Mouse (Mus musculus) kidney, embryonic 16.5 days (tissue): ENCODE results near the gene Hpca. TPM values are rescaled to one million over a fixed set of nuclear protein-coding genes. Genes with fewer than 3 reads are reported as not detected.
A peak's percentile ranks its signal among the peaks of the same experiment; 100 is the strongest.

Experiments used
- ATAC-seq: fragments of 200-750 bp; cut with Nextera tagmentation; 2 replicates; pipeline ENCODE4 v1.8.0; 2017; ENCODE audit warnings: moderate TSS enrichment; ENCODE audit not compliant: low FRiP score, low TSS enrichment
- H3K27ac ChIP-seq: fragments of 300-500 bp; sonication (generic); 2 replicates; pipeline ENCODE4 v1.5.1; 2014; ENCODE audit warnings: low read length
- H3K27me3 ChIP-seq: fragments of 300-500 bp; sonication (generic); 2 replicates; pipeline ENCODE4 v1.6.1; 2014; ENCODE audit warnings: low read length, control low read depth, mixed read lengths; ENCODE audit not compliant: insufficient read depth
- H3K36me3 ChIP-seq: fragments of 300-500 bp; sonication (generic); 2 replicates; pipeline ENCODE4 v1.6.1; 2014; ENCODE audit warnings: low read length, control low read depth, mixed read lengths; ENCODE audit not compliant: insufficient read depth
- H3K4me1 ChIP-seq: fragments of 300-500 bp; sonication (generic); 2 replicates; pipeline ENCODE4 v1.6.1; 2014; ENCODE audit warnings: low read length, control low read depth, mixed read lengths; ENCODE audit not compliant: insufficient read depth
- H3K4me2 ChIP-seq: fragments of 300-500 bp; sonication (generic); replicated peaks from 2 replicates; pipeline ENCODE4 v1.6.1; 2014; ENCODE audit warnings: low read depth, low read length
- H3K4me3 ChIP-seq: fragments of 300-500 bp; sonication (generic); 2 replicates; pipeline ENCODE4 v1.5.1; 2014; ENCODE audit warnings: mild to moderate bottlenecking, low read length
- H3K9ac ChIP-seq: fragments of 300-500 bp; sonication (generic); replicated peaks from 2 replicates; pipeline ENCODE4 v1.6.1; 2014; ENCODE audit warnings: low read length
- H3K9me3 ChIP-seq: fragments of 300-500 bp; sonication (generic); 2 replicates; pipeline ENCODE4 v1.6.1; 2016; ENCODE audit warnings: low read length, control low read depth
- WGBS: fragments of 180-500 bp; shearing (Covaris S2); extraction: QIAGEN DNeasy Blood & Tissue Kit; methylation state at CpG from one replicate; pipeline ENCODE4 v1.1.7; 2014; 5-methylcytosine and 5-hydroxymethylcytosine counted together
- polyA plus RNA-seq: library from polyadenylated mRNA; unstranded; fragments of >200 nt; fragmentation: Nextera tagmentation; extraction: Ambion mirVana; gene quantifications from 2 replicates; pipeline ENCODE4 v1.2.1, GENCODE M21; 2015

Hpca gene
- polyA plus RNA-seq, 1 experiment from 2014 or later: 1.6 TPM

DNA sequence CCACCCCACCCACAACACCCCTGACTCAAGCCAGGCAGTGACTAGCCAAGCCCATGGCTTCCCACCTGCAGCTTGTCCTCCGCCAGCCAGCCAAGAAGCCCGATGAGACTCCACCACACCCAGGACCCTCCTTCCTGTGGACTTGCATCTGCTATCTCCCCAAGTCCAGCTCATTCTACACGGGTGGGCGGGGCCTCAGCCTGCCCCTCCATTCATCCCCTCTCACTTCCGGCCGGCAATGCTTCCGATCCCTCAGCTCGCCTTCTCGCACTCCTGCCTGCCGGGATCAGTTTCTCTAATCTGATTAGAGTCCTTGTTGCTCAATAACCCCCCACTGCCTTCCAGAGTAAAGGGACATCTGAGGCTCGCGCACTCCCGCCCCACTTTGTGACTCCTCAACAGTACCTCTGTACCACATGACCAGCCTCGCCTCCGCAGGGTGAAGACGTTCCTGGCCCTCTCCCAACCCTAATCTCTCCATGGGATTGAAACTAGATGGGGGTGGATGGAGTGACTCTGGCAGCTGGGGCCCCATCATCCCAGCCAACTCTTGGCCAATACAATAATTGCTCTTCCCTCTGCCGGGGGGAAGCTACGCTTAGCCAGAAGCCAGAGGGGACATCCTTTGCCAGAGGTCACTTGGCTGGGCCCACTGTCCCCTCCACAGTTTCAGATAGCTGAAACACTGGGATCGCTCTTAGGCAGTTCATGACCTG, 4.1 kb upstream of the Hpca start:
- Histone ChIP-seq H3K9me3 (no peaks in the 10 kb centered on the region), H3K4me1 (peaks cover 40% of the 10 kb centered on the region), H3K36me3 (no peaks in the 10 kb centered on the region), H3K9ac (no peak overlapping the region; the same call in 1 of the 2 replicates), H3K4me3 (peak overlapping the region; percentile 12; the same call in 1 of the 2 replicates), H3K27ac (no peak overlapping the region), H3K27me3 (peaks cover 20% of the 10 kb centered on the region), H3K4me2 (peak overlapping the region; percentile 38)
- no peak for ATAC-seq
- 22% methylated on average over 19 of the region's 19 CpGs for WGBS

DNA sequence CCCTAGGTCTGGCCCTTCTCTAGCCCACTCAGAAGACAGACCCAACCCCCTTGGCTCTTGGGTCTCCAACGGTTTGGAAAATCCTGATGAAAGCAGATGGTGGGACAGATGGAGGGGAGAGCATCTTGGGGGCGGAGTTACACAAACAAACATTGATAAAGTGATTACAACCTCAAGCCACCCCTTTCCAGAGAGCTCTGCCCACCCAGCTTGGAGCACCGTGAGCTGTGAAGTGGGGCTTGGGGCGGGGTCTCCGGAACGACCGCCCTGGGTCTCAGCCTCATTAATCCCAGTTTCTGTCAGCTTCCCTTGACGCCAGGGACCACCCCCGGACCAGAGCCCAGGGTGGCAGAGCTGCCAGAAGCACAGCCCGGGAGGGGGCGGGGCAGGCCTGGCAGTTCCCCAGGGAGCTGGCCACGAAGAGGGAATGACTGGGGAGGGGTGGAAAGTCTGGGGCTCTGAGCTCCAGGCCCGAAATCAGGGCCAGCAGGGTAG, 2.9 kb upstream of the Hpca start:
- WGBS: 7% methylated on average over 13 of the region's 13 CpGs
- no peak for ATAC-seq

DNA sequence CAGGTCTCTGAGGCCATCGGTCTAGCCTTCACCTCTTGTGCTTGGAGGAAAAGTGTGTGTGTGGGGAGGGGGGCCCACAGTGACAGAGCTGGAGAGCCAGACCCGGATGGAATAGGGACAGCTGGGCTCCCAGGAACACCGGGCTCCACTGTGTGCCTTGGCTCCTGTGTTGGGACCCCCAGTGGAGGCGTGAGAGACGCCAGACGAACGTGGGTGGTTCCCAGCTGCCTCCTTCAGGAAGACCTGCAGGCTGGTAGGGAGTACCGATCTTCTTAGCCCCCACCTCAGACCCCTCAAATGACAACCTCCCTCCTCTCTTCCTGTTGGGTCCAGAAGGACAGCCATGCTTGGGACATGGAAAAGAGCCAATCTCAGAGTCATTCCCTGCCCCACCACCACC, 883 bp upstream of the Hpca start:
- WGBS: 37% methylated on average over 8 of the region's 8 CpGs
- Histone ChIP-seq H3K27me3 (peaks cover 30% of the 10 kb centered on the region), H3K9me3 (no peaks in the 10 kb centered on the region)

More for the DNA sequence above, 2.9 kb upstream of the Hpca start:
- Histone ChIP-seq H3K4me1 (peaks cover 35% of the 10 kb centered on the region), H3K27me3 (peaks cover 28% of the 10 kb centered on the region), H3K9me3 (no peaks in the 10 kb centered on the region), H3K9ac (no peak overlapping the region), H3K27ac (no peak overlapping the region), H3K4me3 (no peak overlapping the region), H3K36me3 (no peaks in the 10 kb centered on the region), H3K4me2 (no peak overlapping the region)

DNA sequence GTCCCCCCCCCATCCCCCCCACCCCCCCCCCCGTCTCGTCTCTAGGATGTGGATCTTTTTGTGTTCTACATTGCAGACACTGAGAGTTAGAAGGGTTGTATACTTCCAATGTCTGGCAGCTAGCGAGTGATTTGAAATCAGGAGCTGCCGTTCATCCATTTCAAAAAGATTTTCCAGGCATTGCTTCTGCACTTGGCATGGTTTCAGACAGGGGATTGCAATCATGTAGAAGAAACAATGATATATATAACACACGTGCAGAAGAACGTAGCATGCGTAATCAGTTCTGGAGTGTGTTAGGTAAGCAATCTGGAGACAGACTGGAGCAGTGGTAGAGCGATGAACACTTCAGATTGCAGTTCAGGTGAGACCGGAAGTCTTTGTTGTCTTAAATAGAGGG, 271 bp upstream of the Hpca start:
- Histone ChIP-seq H3K36me3 (no peaks in the 10 kb centered on the region), H3K27me3 (peaks cover 30% of the 10 kb centered on the region), H3K4me1 (peaks cover 32% of the 10 kb centered on the region), H3K4me2 (no peak overlapping the region), H3K27ac (no peak overlapping the region), H3K4me3 (no peak overlapping the region), H3K9ac (no peak overlapping the region), H3K9me3 (no peaks in the 10 kb centered on the region)
- ATAC-seq: no peak
- 35% methylated on average over 9 of the region's 9 CpGs for WGBS

More for the DNA sequence above, 883 bp upstream of the Hpca start:
- no peak overlapping the region for H3K27ac ChIP-seq
- no peak overlapping the region for H3K9ac ChIP-seq
- H3K4me3 ChIP-seq: no peak overlapping the region
- no peaks in the 10 kb centered on the region for H3K36me3 ChIP-seq
- peaks cover 32% of the 10 kb centered on the region for H3K4me1 ChIP-seq
- no peak for ATAC-seq
- no peak overlapping the region for H3K4me2 ChIP-seq

DNA sequence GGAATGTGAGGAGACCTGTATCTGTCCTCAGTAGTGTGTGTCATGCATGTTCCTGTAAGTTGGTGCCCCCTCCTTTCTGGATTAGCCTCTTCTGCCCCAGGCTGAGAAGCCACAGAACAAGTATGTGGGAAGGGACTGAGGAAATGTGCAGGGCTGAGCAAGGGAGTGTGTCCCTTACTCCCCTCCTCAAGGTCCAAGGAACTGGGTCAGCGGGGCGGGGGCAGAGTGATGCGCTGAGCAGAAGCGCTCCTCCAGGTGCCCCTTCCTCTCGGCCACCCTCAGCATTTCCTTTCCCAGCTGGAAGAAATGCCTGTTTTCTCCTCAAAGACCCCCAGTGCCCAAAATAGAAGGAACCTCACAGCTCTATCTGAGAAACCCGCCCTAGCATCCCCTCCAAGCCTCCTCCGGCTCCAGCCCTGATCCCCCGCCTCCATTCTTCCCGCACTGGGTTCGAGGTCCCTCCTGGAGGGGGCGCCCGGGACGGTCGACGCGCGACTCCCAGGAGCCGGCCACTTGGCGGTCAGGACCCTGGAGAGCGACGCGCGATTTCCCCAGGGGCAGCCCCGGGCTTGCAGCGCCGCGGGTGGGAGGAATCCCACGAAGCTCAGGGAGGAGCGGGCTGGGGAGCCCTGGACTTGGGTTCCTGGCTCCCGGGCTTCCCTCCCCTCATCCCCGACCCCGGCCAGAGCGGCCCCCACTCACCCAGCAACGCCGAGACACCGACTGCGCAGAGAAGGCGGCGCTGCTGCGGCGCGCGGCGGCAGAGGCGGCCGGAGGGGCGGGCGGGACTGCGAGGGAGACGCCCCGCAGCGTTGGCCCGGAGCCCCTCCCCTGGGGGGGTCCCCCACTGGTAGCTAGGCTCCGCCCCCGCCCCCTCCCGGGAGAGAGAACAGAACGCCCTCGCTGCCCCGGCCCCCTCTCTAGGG, 1.1 kb downstream of the Hpca start:
- WGBS: 1% methylated on average over 56 of the region's 59 CpGs
- Histone ChIP-seq H3K36me3 (no peaks in the 10 kb centered on the region), H3K27me3 (peaks cover 30% of the 10 kb centered on the region), H3K4me3 (peak overlapping the region; percentile 53), H3K27ac (no peak overlapping the region), H3K9ac (no peak overlapping the region), H3K4me1 (peaks cover 27% of the 10 kb centered on the region), H3K9me3 (no peaks in the 10 kb centered on the region), H3K4me2 (peak overlapping the region; percentile 94)
- ATAC-seq: peak; percentile 72

DNA sequence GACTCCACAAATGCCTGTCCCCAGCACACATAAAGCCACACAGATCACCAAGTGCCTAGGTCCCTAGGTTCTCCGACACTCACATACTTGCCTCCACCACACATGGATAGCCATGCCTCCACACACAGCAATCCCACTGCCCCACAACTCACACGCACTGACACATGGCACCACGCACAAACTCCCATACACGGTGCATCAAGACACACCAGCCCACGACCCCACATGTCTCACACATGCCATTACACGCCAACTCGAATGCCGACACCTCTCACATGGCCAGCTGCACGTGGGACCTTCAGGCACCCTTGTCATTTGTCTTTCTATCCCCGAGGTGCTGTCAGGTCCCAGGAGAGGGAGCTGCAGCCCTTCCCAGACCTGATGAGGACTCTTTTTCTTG, 2.1 kb downstream of the Hpca start:
- Histone ChIP-seq H3K4me1 (peaks cover 21% of the 10 kb centered on the region), H3K9me3 (no peaks in the 10 kb centered on the region), H3K9ac (no peak overlapping the region), H3K36me3 (no peaks in the 10 kb centered on the region), H3K27ac (no peak overlapping the region), H3K4me3 (no peak overlapping the region), H3K4me2 (no peak overlapping the region), H3K27me3 (peaks cover 30% of the 10 kb centered on the region)
- WGBS: 73% methylated on average over 10 of the region's 10 CpGs
- ATAC-seq: no peak

DNA sequence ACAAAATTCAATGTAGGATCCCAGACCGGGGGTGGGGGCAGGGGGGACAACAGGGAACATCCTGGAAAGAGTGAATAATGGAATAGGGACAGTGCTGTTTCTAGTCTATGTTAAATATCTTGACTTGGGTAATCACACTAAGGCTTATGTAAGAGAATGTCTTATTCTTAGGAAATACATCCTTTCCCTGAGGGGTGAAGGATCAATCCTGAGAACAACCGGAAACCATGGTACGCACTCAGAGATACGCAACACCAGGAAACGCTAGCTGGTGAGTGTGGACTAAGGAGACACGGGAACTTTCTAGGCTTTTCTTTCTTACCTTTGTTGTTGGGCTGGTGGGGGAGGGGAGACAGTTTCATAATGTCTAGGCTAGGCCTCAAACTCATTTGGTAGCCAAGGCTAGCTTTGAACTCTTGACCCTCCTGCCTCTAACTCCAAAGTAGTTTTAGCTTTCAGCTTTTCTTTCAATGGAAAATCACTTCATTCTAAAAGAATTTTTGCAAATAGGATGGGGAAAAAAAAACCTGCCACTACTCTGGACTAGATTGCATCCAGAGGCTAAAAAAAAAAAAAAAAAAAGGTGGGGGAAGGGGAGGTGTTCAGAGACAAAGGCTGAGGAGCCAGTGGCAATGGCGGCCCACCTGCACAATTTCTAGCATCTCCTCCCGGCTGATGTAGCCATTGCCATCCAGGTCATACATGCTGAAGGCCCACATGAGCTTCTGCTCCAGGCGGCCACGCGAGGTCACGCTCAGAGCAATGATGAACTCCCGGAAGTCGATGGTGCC, 3.9 kb downstream of the Hpca start:
- no peak overlapping the region for H3K4me2 ChIP-seq
- no peak overlapping the region for H3K9ac ChIP-seq
- 85% methylated on average over 14 of the region's 14 CpGs for WGBS
- H3K36me3 ChIP-seq: no peaks in the 10 kb centered on the region
- no peaks in the 10 kb centered on the region for H3K9me3 ChIP-seq
- H3K27ac ChIP-seq: no peak overlapping the region
- peaks cover 24% of the 10 kb centered on the region for H3K27me3 ChIP-seq
- H3K4me3 ChIP-seq: no peak overlapping the region
- no peak for ATAC-seq
- H3K4me1 ChIP-seq: peaks cover 25% of the 10 kb centered on the region

DNA sequence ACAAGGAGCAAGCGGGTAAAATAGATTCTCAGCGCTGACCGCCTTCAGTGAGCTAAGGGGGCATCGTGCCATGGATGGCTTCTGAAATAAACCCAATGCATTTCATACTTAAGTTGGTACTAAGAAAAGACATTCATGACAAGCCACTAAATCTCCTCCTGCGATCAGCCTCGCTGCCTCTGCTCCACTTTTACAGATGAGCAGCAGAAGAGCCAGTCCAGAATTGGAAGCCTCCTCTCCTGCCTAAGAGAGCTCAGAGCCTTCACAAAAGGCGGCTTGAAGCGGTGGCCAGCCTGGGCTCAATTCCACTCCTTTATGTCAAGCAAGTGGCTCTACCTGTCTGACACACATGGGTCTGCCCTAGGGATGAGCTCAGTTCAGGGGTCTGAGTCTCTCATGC, 5.1 kb downstream of the Hpca start:
- Histone ChIP-seq H3K4me1 (peaks cover 35% of the 10 kb centered on the region), H3K27me3 (peaks cover 17% of the 10 kb centered on the region), H3K9me3 (no peaks in the 10 kb centered on the region), H3K9ac (no peak overlapping the region), H3K36me3 (no peaks in the 10 kb centered on the region), H3K4me2 (no peak overlapping the region), H3K4me3 (no peak overlapping the region), H3K27ac (no peak overlapping the region)
- 92% methylated on average over 8 of the region's 8 CpGs for WGBS
- no peak for ATAC-seq

DNA sequence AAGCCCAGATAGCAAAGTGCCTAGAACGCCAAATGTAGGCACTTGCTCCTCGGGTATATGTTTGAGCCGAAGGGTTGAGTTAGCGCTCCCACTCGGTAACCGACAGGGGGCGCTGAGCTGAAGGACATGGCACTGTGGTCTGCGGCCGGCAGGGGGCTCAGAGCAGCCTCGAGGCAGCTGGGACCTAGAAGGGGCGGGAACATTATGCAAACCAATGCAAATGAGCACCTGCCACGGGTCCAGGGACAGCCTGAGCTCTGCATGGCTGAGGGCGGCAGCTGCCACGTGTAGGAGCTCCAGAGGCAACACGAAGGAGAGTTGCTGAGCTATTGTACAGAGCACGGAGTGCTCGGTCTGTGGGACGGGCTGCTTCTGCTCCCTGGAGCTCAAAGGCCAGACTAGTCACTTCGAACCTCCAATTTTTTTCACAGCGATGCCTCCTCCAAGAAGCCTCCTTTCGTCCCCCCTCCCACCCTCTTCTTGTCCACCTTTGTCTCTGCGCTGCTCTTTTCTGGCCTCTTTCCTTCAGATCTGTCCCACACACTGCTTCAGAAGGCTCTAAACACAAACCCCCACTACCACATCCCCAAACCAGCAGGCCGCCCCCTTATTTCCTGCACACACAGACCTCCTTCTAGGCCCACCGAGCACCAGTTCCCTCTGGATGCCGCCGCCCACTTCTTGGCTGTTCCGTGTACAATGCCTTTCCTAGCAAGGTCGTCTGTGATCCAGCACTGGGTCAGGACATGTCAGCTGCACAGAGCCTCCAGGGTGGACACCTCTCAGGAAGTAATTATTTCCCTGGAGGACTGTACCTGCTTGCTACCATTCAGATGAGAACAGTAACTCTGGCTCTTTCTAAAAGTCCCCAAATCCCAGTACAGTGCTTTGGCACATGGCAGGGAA, 8.5 kb downstream of the Hpca start:
- peak; percentile 85 for ATAC-seq
- Histone ChIP-seq H3K4me2 (no peak overlapping the region), H3K27ac (no peak overlapping the region), H3K4me1 (peaks cover 35% of the 10 kb centered on the region), H3K36me3 (no peaks in the 10 kb centered on the region), H3K27me3 (no peaks in the 10 kb centered on the region), H3K4me3 (no peak overlapping the region), H3K9me3 (no peaks in the 10 kb centered on the region), H3K9ac (no peak overlapping the region)
- 27% methylated on average over 28 of the region's 28 CpGs for WGBS
